Mouse (Mus musculus) kidney, embryonic 14.5 days (tissue): ENCODE data around the gene Depdc1b. TPM values are rescaled to one million over a fixed set of nuclear protein-coding genes. Genes with fewer than 3 reads are reported as not detected.

Experiments used
- ATAC-seq: fragments of 200-750 bp; cut with Nextera tagmentation; 2 replicates; pipeline ENCODE4 v1.8.0; 2017; ENCODE audit warnings: moderate number of reproducible peaks, mild to moderate bottlenecking, moderate TSS enrichment, moderate library complexity; ENCODE audit not compliant: low FRiP score, low TSS enrichment
- H3K27ac ChIP-seq: fragments of 300-500 bp; sonication (generic); 2 replicates; pipeline ENCODE4 v1.5.1; 2014; ENCODE audit warnings: low read depth, mild to moderate bottlenecking, low read length, moderate library complexity, mixed read lengths
- H3K27me3 ChIP-seq: fragments of 300-500 bp; sonication (generic); 2 replicates; pipeline ENCODE4 v1.6.1; 2014; ENCODE audit warnings: mild to moderate bottlenecking, low read length; ENCODE audit not compliant: control insufficient read depth, insufficient read depth
- H3K36me3 ChIP-seq: fragments of 300-500 bp; sonication (generic); 2 replicates; pipeline ENCODE4 v1.6.1; 2014; ENCODE audit warnings: low read length, mixed read lengths; ENCODE audit not compliant: control insufficient read depth, insufficient read depth
- H3K4me1 ChIP-seq: fragments of 300-500 bp; sonication (generic); 2 replicates; pipeline ENCODE4 v1.6.1; 2014; ENCODE audit warnings: low read length, mixed read lengths; ENCODE audit not compliant: control insufficient read depth, insufficient read depth
- H3K4me2 ChIP-seq: fragments of 300-500 bp; sonication (generic); replicated peaks from 2 replicates; pipeline ENCODE4 v1.6.1; 2014; ENCODE audit warnings: low read depth, mild to moderate bottlenecking, low read length
- H3K4me3 ChIP-seq: fragments of 300-500 bp; sonication (generic); 2 replicates; pipeline ENCODE4 v1.5.1; 2014; ENCODE audit warnings: mild to moderate bottlenecking, low read length
- H3K9ac ChIP-seq: fragments of 300-500 bp; sonication (generic); 2 replicates; pipeline ENCODE4 v1.6.1; 2014; ENCODE audit warnings: low read depth, mild to moderate bottlenecking, low read length, moderate library complexity
- H3K9me3 ChIP-seq: fragments of 300-500 bp; sonication (generic); 2 replicates; pipeline ENCODE4 v1.6.1; 2016; ENCODE audit warnings: low read length; ENCODE audit not compliant: control insufficient read depth
- WGBS: fragments of 180-500 bp; shearing (Covaris S2); extraction: QIAGEN DNeasy Blood & Tissue Kit; methylation state at CpG from one replicate; pipeline ENCODE4 v1.1.7; 2014; 5-methylcytosine and 5-hydroxymethylcytosine counted together
- polyA plus RNA-seq: library from polyadenylated mRNA; unstranded; fragments of >200 nt; fragmentation: Nextera tagmentation; extraction: Ambion mirVana; gene quantifications from 2 replicates; pipeline ENCODE4 v1.2.1, GENCODE M21; 2014

The Depdc1b gene
- 12.7 and 14.4 TPM in 2 replicates for polyA plus RNA-seq

- ATAC-seq: peak; percentile 98
- H3K9me3 ChIP-seq: no peaks in the 10 kb centered on the region
- no peaks in the 10 kb centered on the region; the same call in 1 of the 2 replicates for H3K36me3 ChIP-seq
- peak within 1 kb of the TSS; percentile 93 for H3K4me2 ChIP-seq
- no peak within 1 kb of the TSS for H3K27ac ChIP-seq
- H3K4me1 ChIP-seq: peaks cover 4% of the 10 kb centered on the region; the same call in 1 of the 2 replicates
- WGBS: 1% methylated on average over 48 of the region's 48 CpGs
- H3K27me3 ChIP-seq: no peaks in the 10 kb centered on the region
- H3K4me3 ChIP-seq: peak within 1 kb of the TSS; percentile 77
- peak within 1 kb of the TSS; percentile 81 for H3K9ac ChIP-seq
Observed at GRCm38 (mm10) chr13:108315702-108316486, at the start of gene Depdc1b. Gene Depdc1b, plus strand, starts transcription at chr13:108316332.

GRCm38 (mm10) chr13:108267841-108268634, 48.1 kb upstream of the Depdc1b start:
- Histone ChIP-seq H3K9ac (no peak overlapping the region), H3K36me3 (no peaks in the 10 kb centered on the region), H3K4me1 (no peaks in the 10 kb centered on the region), H3K9me3 (no peaks in the 10 kb centered on the region), H3K4me2 (no peak overlapping the region), H3K27ac (no peak overlapping the region), H3K4me3 (no peak overlapping the region), H3K27me3 (no peaks in the 10 kb centered on the region)
- ATAC-seq: no peak
- 75% methylated on average over 9 of the region's 9 CpGs for WGBS

- no peak overlapping the region for H3K4me2 ChIP-seq
- ATAC-seq: no peak
- no peaks in the 10 kb centered on the region for H3K4me1 ChIP-seq
- H3K27me3 ChIP-seq: no peaks in the 10 kb centered on the region
- H3K9ac ChIP-seq: no peak overlapping the region
- H3K9me3 ChIP-seq: no peaks in the 10 kb centered on the region
- no peaks in the 10 kb centered on the region for H3K36me3 ChIP-seq
- WGBS: 26% methylated on average over 7 of the region's 7 CpGs
- no peak overlapping the region for H3K4me3 ChIP-seq
- H3K27ac ChIP-seq: no peak overlapping the region
Observed at GRCm38 (mm10) chr13:108271458-108272148, 44.5 kb upstream of the Depdc1b start.

GRCm38 (mm10) chr13:108272332-108272731, 43.8 kb upstream of the Depdc1b start:
- no peaks in the 10 kb centered on the region for H3K27me3 ChIP-seq
- peak; percentile 43; the same call in 1 of the 2 replicates for ATAC-seq
- H3K4me2 ChIP-seq: no peak overlapping the region
- H3K27ac ChIP-seq: no peak overlapping the region
- no peaks in the 10 kb centered on the region for H3K36me3 ChIP-seq
- H3K4me3 ChIP-seq: no peak overlapping the region
- H3K9me3 ChIP-seq: no peaks in the 10 kb centered on the region
- no peak overlapping the region for H3K9ac ChIP-seq
- H3K4me1 ChIP-seq: no peaks in the 10 kb centered on the region
- 53% methylated on average over 8 of the region's 8 CpGs for WGBS

GRCm38 (mm10) chr13:108273034-108273433, 43.1 kb upstream of the Depdc1b start:
- Histone ChIP-seq H3K27me3 (no peaks in the 10 kb centered on the region), H3K27ac (no peak overlapping the region), H3K4me2 (0 out of 2 replicates have a peak overlapping the region, but pooled peaks have one; percentile 17), H3K9me3 (no peaks in the 10 kb centered on the region), H3K9ac (no peak overlapping the region), H3K4me3 (no peak overlapping the region), H3K36me3 (no peaks in the 10 kb centered on the region), H3K4me1 (no peaks in the 10 kb centered on the region)
- peak; percentile 55 for ATAC-seq
- 27% methylated on average over 15 of the region's 15 CpGs for WGBS

- Histone ChIP-seq H3K27ac (no peak overlapping the region), H3K4me3 (no peak overlapping the region)
- WGBS: 32% methylated on average over 5 of the region's 5 CpGs
Observed at GRCm38 (mm10) chr13:108273456-108273855, 42.7 kb upstream of the Depdc1b start.

GRCm38 (mm10) chr13:108276561-108276960, 39.6 kb upstream of the Depdc1b start:
- Histone ChIP-seq H3K9ac (no peak overlapping the region), H3K27ac (no peak overlapping the region), H3K4me2 (no peak overlapping the region), H3K36me3 (no peaks in the 10 kb centered on the region), H3K27me3 (no peaks in the 10 kb centered on the region), H3K4me3 (no peak overlapping the region), H3K4me1 (no peaks in the 10 kb centered on the region), H3K9me3 (no peaks in the 10 kb centered on the region)
- ATAC-seq: no peak
- 64% methylated on average over 1 of the region's 1 CpGs for WGBS

More at GRCm38 (mm10) chr13:108273456-108273855, 42.7 kb upstream of the Depdc1b start:
- H3K4me1 ChIP-seq: no peaks in the 10 kb centered on the region
- H3K9me3 ChIP-seq: no peaks in the 10 kb centered on the region
- H3K36me3 ChIP-seq: no peaks in the 10 kb centered on the region
- ATAC-seq: 0 out of 2 replicates have a peak, but pooled peaks have one; percentile 16
- H3K27me3 ChIP-seq: no peaks in the 10 kb centered on the region
- H3K4me2 ChIP-seq: 0 out of 2 replicates have a peak overlapping the region, but pooled peaks have one; percentile 17
- no peak overlapping the region for H3K9ac ChIP-seq

GRCm38 (mm10) chr13:108277320-108277719, 38.8 kb upstream of the Depdc1b start:
- no peaks in the 10 kb centered on the region for H3K9me3 ChIP-seq
- H3K27ac ChIP-seq: no peak overlapping the region
- no peaks in the 10 kb centered on the region for H3K27me3 ChIP-seq
- H3K4me3 ChIP-seq: no peak overlapping the region
- no peak for ATAC-seq
- no peak overlapping the region for H3K9ac ChIP-seq
- H3K4me2 ChIP-seq: no peak overlapping the region
- WGBS: 86% methylated on average over 7 of the region's 7 CpGs
- H3K36me3 ChIP-seq: no peaks in the 10 kb centered on the region
- no peaks in the 10 kb centered on the region for H3K4me1 ChIP-seq
